Mouse (Mus musculus) kidney, adult 2 months (tissue): ENCODE results near the gene G430095P16Rik. TPM values are rescaled to one million over a fixed set of nuclear protein-coding genes. Genes with fewer than 3 reads are reported as not detected.

ENCODE experiments used
- DNase-seq: peaks from one replicate; pipeline ENCODE4 v3.0.0; 2021
- H3K27ac ChIP-seq: fragments of 200-500 bp; 2 replicates; pipeline ENCODE4 v1.5.1; 2012; ENCODE audit warnings: low read depth, low read length, control low read depth, inconsistent platforms; ENCODE audit not compliant: insufficient read depth
- H3K27me3 ChIP-seq: fragments of 200-500 bp; replicated peaks from 2 replicates; pipeline ENCODE4 v1.6.1; 2012; ENCODE audit warnings: mild to moderate bottlenecking, moderate library complexity, low read length, inconsistent platforms; ENCODE audit not compliant: control insufficient read depth, insufficient read depth
- H3K36me3 ChIP-seq: fragments of 200-500 bp; 2 replicates; pipeline ENCODE4 v1.6.1; 2012; ENCODE audit warnings: mild to moderate bottlenecking, moderate library complexity, low read length, inconsistent platforms; ENCODE audit not compliant: control insufficient read depth, insufficient read depth
- H3K4me1 ChIP-seq: fragments of 200-500 bp; 2 replicates; pipeline ENCODE4 v1.6.1; 2011; ENCODE audit warnings: low read length; ENCODE audit not compliant: control insufficient read depth, insufficient read depth
- H3K4me3 ChIP-seq: fragments of 200-500 bp; 2 replicates; pipeline ENCODE4 v1.5.1; 2011; ENCODE audit warnings: mild to moderate bottlenecking, low read depth, low read length, control low read depth; ENCODE audit not compliant: insufficient read depth
- CTCF ChIP-seq: fragments of 200-500 bp; conservative IDR thresholded peaks from 2 replicates; pipeline ENCODE4 v1.5.1; 2011; ENCODE audit warnings: low read depth, mild to moderate bottlenecking, control low read depth, low read length, moderate library complexity, mixed read lengths; ENCODE audit not compliant: insufficient read depth, insufficient read length
- POLR2A ChIP-seq: fragments of 200-500 bp; IDR thresholded peaks from one replicate; pipeline ENCODE4 v1.6.1; 2011; ENCODE audit warnings: low read depth, low read length, control low read depth
- WGBS: fragments of 180-500 bp; shearing (Covaris S2); methylation state at CpG from one replicate; pipeline ENCODE4 v1.1.7; 2018; 5-methylcytosine and 5-hydroxymethylcytosine counted together
- polyA plus RNA-seq: library from polyadenylated mRNA; depleted of rRNA; stranded (reverse); fragments of >200 nt; gene quantifications from 2 replicates; pipeline ENCODE4 v1.2.3, GENCODE M21; 2012

Gene G430095P16Rik
- polyA plus RNA-seq, 1 experiment = 0.81 TPM

DNA sequence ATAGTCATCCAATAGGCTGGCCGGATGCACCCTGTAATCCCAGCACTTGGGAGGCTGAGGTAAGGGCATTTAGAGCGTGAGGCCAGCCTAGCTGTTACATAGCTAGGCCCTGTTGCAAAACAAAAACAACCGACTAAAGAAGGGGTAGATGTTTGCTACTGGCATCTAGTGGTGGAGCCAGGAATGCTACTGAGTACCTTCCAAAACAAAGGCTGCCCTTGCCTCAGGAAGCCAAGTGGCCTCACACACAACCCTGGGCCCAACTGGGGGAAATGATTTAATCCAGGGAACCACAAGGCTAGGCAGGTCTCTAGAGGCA lies 3.1 kb downstream of the G430095P16Rik start:
- Histone ChIP-seq H3K36me3 (no peaks in the 10 kb centered on the region), H3K27me3 (no peaks in the 10 kb centered on the region), H3K4me1 (peaks cover 23% of the 10 kb centered on the region), H3K4me3 (no peak overlapping the region), H3K27ac (peak overlapping the region; percentile 52)
- WGBS = 18% methylated on average over 3 of the region's 3 CpGs
- no peak for TF ChIP-seq POLR2A
- TF ChIP-seq CTCF = peak; percentile 64
- DNase-seq = peak; percentile 73

DNA sequence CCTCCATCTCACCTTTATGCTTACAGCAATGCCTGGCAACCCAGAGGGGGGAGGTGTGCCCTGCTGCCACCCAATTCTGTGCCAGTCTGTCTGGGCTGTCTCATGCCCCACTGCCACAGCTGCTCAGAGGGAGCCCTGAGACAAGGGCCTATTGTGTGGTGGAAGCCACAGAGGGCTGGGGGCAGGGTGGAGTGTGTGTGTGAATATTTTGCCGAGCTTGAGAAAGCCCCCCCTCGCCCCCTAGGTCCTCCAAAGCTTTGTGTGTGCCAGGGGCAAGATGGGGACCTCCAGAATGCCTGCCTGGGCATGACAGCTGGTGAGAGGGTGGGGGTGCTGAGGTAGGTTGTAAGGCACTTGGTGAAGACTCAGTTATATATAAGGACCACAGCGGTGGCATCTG lies 5.7 kb downstream of the G430095P16Rik start:
- no peaks in the 10 kb centered on the region for H3K36me3 ChIP-seq
- no peak overlapping the region for H3K27ac ChIP-seq
- no peaks in the 10 kb centered on the region for H3K27me3 ChIP-seq
- no peak overlapping the region for H3K4me3 ChIP-seq
- TF ChIP-seq CTCF = no peak
- no peak for TF ChIP-seq POLR2A
- H3K4me1 ChIP-seq = peaks cover 15% of the 10 kb centered on the region
- no peak for DNase-seq
- WGBS = 71% methylated on average over 3 of the region's 3 CpGs

DNA sequence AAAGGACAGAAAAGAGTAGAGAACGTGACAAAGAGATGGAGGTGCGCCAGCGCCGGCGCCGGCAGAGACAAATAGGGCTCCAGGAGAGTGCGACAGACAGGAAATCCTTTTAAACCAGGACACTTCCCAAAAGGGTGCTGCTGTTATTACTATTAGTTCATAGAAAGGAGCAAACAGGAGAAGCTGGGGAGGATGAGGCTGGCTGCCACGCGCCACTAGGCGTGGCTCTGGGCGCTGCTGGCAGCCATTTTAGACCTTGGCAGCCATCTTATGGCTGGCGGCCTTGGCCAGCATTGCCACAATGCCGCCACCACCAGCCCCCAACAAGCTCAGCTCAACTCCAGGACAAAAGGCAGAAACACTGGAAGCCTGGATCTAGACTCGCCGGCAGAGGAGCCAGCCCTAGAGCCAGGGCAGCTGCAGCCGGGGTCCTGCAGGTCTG lies 7.1 kb downstream of the G430095P16Rik start:
- 75% methylated on average over 16 of the region's 16 CpGs for WGBS
- H3K4me1 ChIP-seq = peaks cover 11% of the 10 kb centered on the region
- DNase-seq = peak; percentile 77
- H3K27ac ChIP-seq = no peak overlapping the region
- no peaks in the 10 kb centered on the region for H3K36me3 ChIP-seq
- H3K4me3 ChIP-seq = no peak overlapping the region
- no peaks in the 10 kb centered on the region for H3K27me3 ChIP-seq
- TF ChIP-seq POLR2A (no peak), CTCF (no peak)

DNA sequence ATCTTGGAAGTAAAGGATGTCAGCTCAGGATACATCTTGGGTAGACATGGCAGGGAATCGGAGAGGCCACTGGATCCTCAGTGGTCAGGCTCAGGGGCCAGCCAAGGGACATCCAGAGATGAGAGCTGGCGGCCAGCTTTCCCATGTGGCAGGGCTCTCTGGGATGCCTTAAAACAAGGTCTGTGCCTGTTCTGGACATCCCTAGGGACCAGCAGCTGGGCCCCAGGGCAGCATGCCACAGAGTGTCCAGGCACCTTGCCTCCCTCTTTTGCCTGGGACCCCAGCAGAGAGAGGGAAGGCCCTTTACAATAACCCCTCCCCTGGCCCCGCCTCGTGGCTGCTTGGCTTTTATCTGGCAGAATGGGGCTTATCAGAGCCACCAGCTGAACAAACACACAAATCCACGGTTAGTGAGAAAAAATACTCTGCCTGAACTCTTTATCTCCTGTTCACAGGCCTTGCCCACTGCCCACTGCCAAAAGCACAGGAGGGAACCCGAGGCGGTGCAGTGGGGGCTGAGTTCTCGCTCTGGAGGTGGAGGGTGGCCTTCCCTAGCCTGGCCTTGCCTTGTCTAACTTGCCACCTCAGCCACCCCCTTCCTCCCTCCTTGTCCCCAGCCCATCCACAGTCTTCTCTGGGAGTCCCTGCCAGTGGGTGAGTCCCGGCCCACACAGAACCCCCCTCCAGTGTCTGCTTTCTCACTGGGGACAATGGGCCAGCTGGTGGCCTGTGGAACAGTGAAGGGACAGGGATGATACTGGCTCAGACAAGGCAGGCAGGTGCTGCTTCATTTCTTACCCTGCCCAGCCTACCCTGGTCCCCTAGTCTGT lies 7.9 kb downstream of the G430095P16Rik start:
- no peaks in the 10 kb centered on the region for H3K36me3 ChIP-seq
- no peak overlapping the region for H3K4me3 ChIP-seq
- peaks cover 6% of the 10 kb centered on the region for H3K4me1 ChIP-seq
- H3K27me3 ChIP-seq = no peaks in the 10 kb centered on the region
- TF ChIP-seq CTCF (no peak), POLR2A (no peak)
- no peak overlapping the region for H3K27ac ChIP-seq
- DNase-seq = no peak
- WGBS = 83% methylated on average over 9 of the region's 9 CpGs

DNA sequence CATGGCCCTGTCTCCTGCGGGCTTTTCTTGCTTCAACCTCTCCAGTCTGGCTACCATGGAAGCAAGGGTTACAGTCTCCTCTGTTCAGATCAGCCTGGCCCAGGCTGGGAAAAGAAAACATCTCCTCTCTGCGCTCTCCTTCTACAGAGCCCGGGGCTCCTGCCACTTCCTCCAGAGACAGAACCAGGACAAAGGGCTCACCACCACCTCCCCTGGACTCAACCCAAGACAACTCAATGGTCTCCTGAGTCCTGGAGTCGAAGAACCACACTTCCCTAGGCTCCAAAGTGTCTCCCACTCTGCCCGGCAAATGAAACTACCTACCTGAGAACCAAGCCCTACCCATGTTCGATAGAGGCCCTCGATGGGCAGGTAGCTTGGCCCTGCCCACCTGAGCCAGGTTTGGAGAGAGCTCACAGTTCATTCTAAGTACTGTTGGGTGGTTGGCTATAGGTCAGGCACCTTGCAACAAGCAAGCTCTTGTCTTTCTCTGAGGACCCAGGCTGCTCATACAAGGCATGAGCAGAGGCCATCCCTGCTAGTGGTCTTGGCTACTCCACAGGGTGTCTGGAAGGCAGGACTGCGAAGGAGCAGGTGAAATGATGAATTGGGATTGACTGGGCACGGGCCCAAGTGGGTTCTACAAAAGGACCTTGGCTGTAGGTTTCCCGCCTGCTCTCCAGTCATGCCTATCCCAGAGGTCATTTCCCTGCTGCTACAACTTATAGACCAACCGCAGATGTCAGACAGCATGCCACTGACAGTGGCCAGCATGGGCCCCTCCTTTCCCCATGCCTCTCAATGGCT lies 8.8 kb downstream of the G430095P16Rik start:
- Histone ChIP-seq H3K4me3 (no peak overlapping the region), H3K4me1 (peaks cover 5% of the 10 kb centered on the region), H3K27ac (no peak overlapping the region), H3K27me3 (no peaks in the 10 kb centered on the region), H3K36me3 (no peaks in the 10 kb centered on the region)
- WGBS = 55% methylated on average over 11 of the region's 11 CpGs
- TF ChIP-seq POLR2A = no peak
- no peak for TF ChIP-seq CTCF
- DNase-seq = no peak

DNA sequence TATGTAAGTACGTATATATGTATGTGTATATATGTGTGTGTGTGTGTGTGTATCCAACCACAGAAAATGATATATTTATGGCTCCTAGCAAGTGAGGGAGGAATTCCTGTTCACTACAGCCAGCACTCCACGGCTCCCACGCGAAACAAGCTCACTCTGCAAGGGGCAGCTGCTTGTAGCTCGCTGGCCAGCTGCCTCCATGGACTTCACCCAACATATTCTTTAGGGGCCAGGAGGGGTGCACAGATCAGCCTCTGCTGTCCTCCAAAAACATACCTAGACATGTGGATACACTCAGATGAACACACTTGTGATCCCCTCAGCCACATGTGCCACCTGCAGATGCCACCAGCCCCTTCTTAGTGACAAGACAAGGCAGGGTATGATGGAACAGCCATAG lies 9.7 kb downstream of the G430095P16Rik start:
- Histone ChIP-seq H3K36me3 (no peaks in the 10 kb centered on the region), H3K27ac (no peak overlapping the region), H3K27me3 (no peaks in the 10 kb centered on the region), H3K4me1 (peaks cover 5% of the 10 kb centered on the region), H3K4me3 (no peak overlapping the region)
- WGBS = 50% methylated on average over 5 of the region's 5 CpGs
- TF ChIP-seq POLR2A = no peak
- no peak for TF ChIP-seq CTCF
- DNase-seq = no peak

DNA sequence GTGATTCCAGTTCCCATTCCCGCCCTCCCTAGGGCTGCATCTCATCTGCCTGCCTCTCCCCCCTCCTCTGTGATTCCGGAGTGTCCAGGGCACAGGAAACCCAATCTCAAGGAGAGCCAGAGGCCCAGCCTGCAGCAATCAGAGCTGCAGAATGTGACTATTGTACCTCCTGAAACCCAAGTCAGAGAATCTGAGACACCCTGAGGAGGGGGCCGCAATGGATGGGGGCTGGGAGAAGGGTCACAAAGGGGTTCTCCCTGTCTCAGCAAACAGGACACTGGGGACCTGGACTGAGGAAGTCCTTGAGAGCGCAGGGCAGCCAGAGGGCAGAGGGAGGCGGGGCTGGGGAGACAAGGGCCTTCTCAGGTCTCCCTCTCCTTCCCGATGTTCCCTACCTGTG lies 10.2 kb downstream of the G430095P16Rik start:
- Histone ChIP-seq H3K4me1 (peaks cover 8% of the 10 kb centered on the region), H3K27ac (no peak overlapping the region), H3K4me3 (no peak overlapping the region), H3K36me3 (no peaks in the 10 kb centered on the region), H3K27me3 (no peaks in the 10 kb centered on the region)
- TF ChIP-seq CTCF (no peak), POLR2A (no peak)
- WGBS = 42% methylated on average over 6 of the region's 6 CpGs
- DNase-seq = peak; percentile 50
